Mouse (Mus musculus): ENCODE data around the gene Arfgap2.
"Not testable (repeated sequence)": the region's sequence is repeated elsewhere in the genome, so short reads cannot be mapped to it uniquely, and the experiment has no call there.

The Arfgap2 gene

GRCm38 (mm10) chr2:91264711-91265681 lies at the start of gene Arfgap2:
TSS of gene Arfgap2 (plus strand) at chr2:91264974.
- peak; percentile 97 for DNase-seq (ENCODE audit: low spot score in 2 of 2)

- no peak for DNase-seq (ENCODE audit: low spot score in 2 of 2)
These were observed 47.7 kb upstream of the Arfgap2 start for GRCm38 (mm10) chr2:91217032-91217431.

- DNase-seq (ENCODE audit: low spot score in 2 of 2) = no peak
These were observed 44.3 kb upstream of the Arfgap2 start for GRCm38 (mm10) chr2:91220501-91220900.

- no peak for DNase-seq (ENCODE audit: low spot score in 2 of 2)
These were observed 41.2 kb upstream of the Arfgap2 start for GRCm38 (mm10) chr2:91223614-91224013.

- DNase-seq (ENCODE audit: low spot score in 2 of 2) = no peak
These were observed 35.0 kb upstream of the Arfgap2 start for GRCm38 (mm10) chr2:91229735-91230134.

GRCm38 (mm10) chr2:91236601-91237510 lies 27.9 kb upstream of the Arfgap2 start, which contains the start of gene Ddb2:
TSS of gene Ddb2 (minus strand) at chr2:91236982.
- peak; percentile 93 for DNase-seq (ENCODE audit: low spot score in 2 of 2)

- not testable (repeated sequence) for DNase-seq (ENCODE audit: low spot score in 2 of 2)
These were observed 27.2 kb upstream of the Arfgap2 start for GRCm38 (mm10) chr2:91237511-91238080.

GRCm38 (mm10) chr2:91242547-91242946 lies 22.2 kb upstream of the Arfgap2 start:
- DNase-seq (ENCODE audit: low spot score in 2 of 2) = no peak

GRCm38 (mm10) chr2:91243416-91243815 lies 21.4 kb upstream of the Arfgap2 start:
- DNase-seq (ENCODE audit: low spot score in 2 of 2) = no peak

GRCm38 (mm10) chr2:91244557-91245228 lies 20.1 kb upstream of the Arfgap2 start:
- DNase-seq (ENCODE audit: low spot score in 2 of 2) = no peak

GRCm38 (mm10) chr2:91248366-91248765 lies 16.4 kb upstream of the Arfgap2 start:
- DNase-seq (ENCODE audit: low spot score in 2 of 2) = no peak

GRCm38 (mm10) chr2:91252001-91252400 lies 12.8 kb upstream of the Arfgap2 start:
- DNase-seq (ENCODE audit: low spot score in 2 of 2) = no peak

GRCm38 (mm10) chr2:91252512-91252911 lies 12.3 kb upstream of the Arfgap2 start:
- DNase-seq (ENCODE audit: low spot score in 2 of 2) = no peak

- no peak for DNase-seq (ENCODE audit: low spot score in 2 of 2)
These were observed 9.9 kb upstream of the Arfgap2 start for GRCm38 (mm10) chr2:91254725-91255380.

GRCm38 (mm10) chr2:91255661-91256150 lies 9.1 kb upstream of the Arfgap2 start, which contains the start of gene Pacsin3:
TSS of gene Pacsin3 (plus strand) at chr2:91255954.
- no peak for DNase-seq (ENCODE audit: low spot score in 2 of 2)

- DNase-seq (ENCODE audit: low spot score in 2 of 2) = no peak
These were observed 8.3 kb upstream of the Arfgap2 start for GRCm38 (mm10) chr2:91256256-91257125.

GRCm38 (mm10) chr2:91257126-91257980 lies 7.4 kb upstream of the Arfgap2 start:
- no peak for DNase-seq (ENCODE audit: low spot score in 2 of 2)

GRCm38 (mm10) chr2:91258054-91258453 lies 6.7 kb upstream of the Arfgap2 start:
- DNase-seq (ENCODE audit: low spot score in 2 of 2) = no peak
